Mouse (Mus musculus): ENCODE results near the gene Mt4.

DNA sequence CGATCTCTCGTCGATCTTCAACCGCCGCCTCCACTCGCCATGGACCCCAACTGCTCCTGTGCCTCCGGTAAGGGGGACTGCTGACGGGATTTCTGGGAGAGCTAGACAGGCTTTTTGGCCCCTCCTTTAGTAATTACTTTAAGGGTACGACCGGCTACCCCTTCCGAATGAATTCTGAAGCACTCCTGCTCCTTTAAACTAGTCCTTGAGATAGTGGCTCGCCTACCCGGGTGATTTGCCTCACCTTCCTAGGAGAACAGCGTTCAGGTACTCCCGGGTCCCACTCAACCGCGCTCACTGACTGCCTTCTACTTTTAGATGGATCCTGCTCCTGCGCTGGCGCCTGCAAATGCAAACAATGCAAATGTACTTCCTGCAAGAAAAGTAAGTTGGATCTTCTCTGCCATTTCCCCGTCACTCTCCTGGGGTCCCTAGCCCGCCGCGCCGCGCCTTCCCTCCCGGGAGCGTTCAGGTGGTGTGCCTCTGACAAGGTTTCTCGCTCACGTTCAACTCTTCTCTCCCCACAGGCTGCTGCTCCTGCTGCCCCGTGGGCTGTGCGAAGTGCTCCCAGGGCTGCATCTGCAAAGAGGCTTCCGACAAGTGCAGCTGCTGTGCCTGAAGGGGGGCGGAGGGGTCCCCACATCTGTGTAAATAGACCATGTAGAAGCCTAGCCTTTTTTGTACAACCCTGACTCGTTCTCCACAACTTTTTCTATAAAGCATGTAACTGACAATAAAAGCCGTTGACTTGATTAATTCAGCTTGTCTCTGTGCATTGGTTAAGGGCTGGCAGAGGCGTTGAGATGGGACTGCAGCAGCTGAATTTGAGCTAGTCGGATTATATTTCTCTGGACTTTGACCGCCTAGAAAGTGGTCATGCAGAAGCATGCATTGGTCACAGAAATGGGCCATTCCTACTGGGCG lies 36.1 kb downstream of the Mt4 start:
- TF ChIP-seq CHD2 (IDR thresholded peaks at IDR 0.05; ENCODE audit: low read depth, low read length), result no peak
- TF ChIP-seq ZC3H11A (IDR thresholded peaks at IDR 0.05; ENCODE audit: borderline replicate concordance, low read depth, low read length), result no peak
- TF ChIP-seq HCFC1 (IDR thresholded peaks at IDR 0.05; ENCODE audit: borderline replicate concordance, insufficient read depth, low read length), result 0 out of 2 replicates have a peak, but pooled peaks have one; percentile 6
- no peak for TF ChIP-seq MAFK (IDR thresholded peaks at IDR 0.05; ENCODE audit: insufficient read depth, low read depth, low read length)

All from ES-E14 (cell line).